Mouse (Mus musculus) bone marrow macrophage, adult 2 months (primary cell): ENCODE measurements at regions not wholly inside any gene's neighbourhood (a gene's known extent, or its start where the extent isn't known, plus 50 kb on each side); places are given as distances from the start of the nearest gene placed in this dataset.

Experiments
- H3K27ac ChIP-seq: 2 replicates; pipeline ENCODE4 v1.5.1; 2012; ENCODE audit warnings: low read depth, low read length; ENCODE audit not compliant: insufficient read depth
- H3K4me1 ChIP-seq: 2 replicates; pipeline ENCODE4 v1.6.1; 2012; ENCODE audit warnings: low read length; ENCODE audit not compliant: control insufficient read depth, insufficient read depth
- H3K4me3 ChIP-seq: 2 replicates; pipeline ENCODE4 v1.5.1; 2012; ENCODE audit warnings: mild to moderate bottlenecking, low read length, moderate library complexity; ENCODE audit not compliant: insufficient read depth
- CTCF ChIP-seq: IDR thresholded peaks from 2 replicates; pipeline ENCODE4 v1.5.1; 2012; ENCODE audit warnings: low read depth, mild to moderate bottlenecking, low read length, moderate library complexity
- POLR2A ChIP-seq: IDR thresholded peaks from 2 replicates; pipeline ENCODE4 v1.6.1; 2012; ENCODE audit warnings: mild to moderate bottlenecking, low read depth, low read length, borderline replicate concordance

GRCm38 (mm10) chr1:61576758-61577157 is 61.9 kb upstream of the Pard3b start:
- Histone ChIP-seq H3K4me1 (no peaks in the 10 kb centered on the region), H3K27ac (no peak overlapping the region), H3K4me3 (no peak overlapping the region)
- no peak for TF ChIP-seq POLR2A
- no peak for TF ChIP-seq CTCF

GRCm38 (mm10) chr1:61587251-61587650 is 51.4 kb upstream of the Pard3b start:
- Histone ChIP-seq H3K4me3 (no peak overlapping the region), H3K27ac (no peak overlapping the region), H3K4me1 (no peaks in the 10 kb centered on the region)
- TF ChIP-seq CTCF: no peak
- TF ChIP-seq POLR2A: no peak
